Mouse (Mus musculus): ENCODE measurements at regions not wholly inside any gene's neighbourhood (a gene's known extent, or its start where the extent isn't known, plus 50 kb on each side); places are given as distances from the start of the nearest gene placed in this dataset. TPM values are rescaled to one million over a fixed set of nuclear protein-coding genes. Genes with fewer than 3 reads are reported as not detected.

GRCm38 (mm10) chr5:50122829-50123241 is 64.0 kb upstream of the Adgra3 start:
- Histone ChIP-seq H3K9ac (no peak overlapping the region), H3K9me3 (no peaks in the 10 kb centered on the region), H3K36me3 (no peaks in the 10 kb centered on the region), H3K27ac (no peak overlapping the region), H3K4me1 (no peaks in the 10 kb centered on the region; the same call in 1 of the 2 replicates), H3K27me3 (no peaks in the 10 kb centered on the region), H3K4me3 (no peak overlapping the region), H3K4me2 (replicated peaks) (no peak overlapping the region)
- peak; percentile 75; the same call in 1 of the 2 replicates for ATAC-seq (ENCODE audit: insufficient number of reproducible peaks, insufficient read depth, low FRiP score, low TSS enrichment)
- 0% methylated on average over 1 of the region's 1 CpGs for WGBS

GRCm38 (mm10) chr5:50119860-50120259 is 61.1 kb upstream of the Adgra3 start:
- Histone ChIP-seq H3K27ac (no peak overlapping the region), H3K4me1 (no peaks in the 10 kb centered on the region; the same call in 1 of the 2 replicates), H3K9me3 (no peaks in the 10 kb centered on the region), H3K4me3 (no peak overlapping the region), H3K4me2 (replicated peaks) (no peak overlapping the region), H3K36me3 (no peaks in the 10 kb centered on the region), H3K27me3 (no peaks in the 10 kb centered on the region), H3K9ac (no peak overlapping the region)
- WGBS: 47% methylated on average over 1 of the region's 1 CpGs
- no peak for ATAC-seq (ENCODE audit: insufficient number of reproducible peaks, insufficient read depth, low FRiP score, low TSS enrichment)

Small RNA genes in the stretch of these regions (microRNA-seq; reads per million reads assigned to microRNA genes)
- gene Mir8117: not detected

Measured in embryonic facial prominence, embryonic 12.5 days (tissue).